Mouse (Mus musculus) mouse embryonic stem cell (cell line): ENCODE results near the gene Kcnma1.

ENCODE experiments used
- in situ Hi-C, 2 experiments: fragments of 300-500 bp; cut with MboI; formaldehyde crosslinking; loops; 1 replicate in 1 of 2; 3 replicates in 1 of 2; pipeline ENCODE4 v1.14.3; 2019 to 2020; ENCODE audit warnings: low sequenced_read_pairs in 2 of 2, low pct_unique_long_range_greater_than_20kb in 1 of 2, mixed read lengths in 1 of 2; ENCODE audit not compliant: unreplicated experiment in 1 of 2

Gene Kcnma1

DNA sequence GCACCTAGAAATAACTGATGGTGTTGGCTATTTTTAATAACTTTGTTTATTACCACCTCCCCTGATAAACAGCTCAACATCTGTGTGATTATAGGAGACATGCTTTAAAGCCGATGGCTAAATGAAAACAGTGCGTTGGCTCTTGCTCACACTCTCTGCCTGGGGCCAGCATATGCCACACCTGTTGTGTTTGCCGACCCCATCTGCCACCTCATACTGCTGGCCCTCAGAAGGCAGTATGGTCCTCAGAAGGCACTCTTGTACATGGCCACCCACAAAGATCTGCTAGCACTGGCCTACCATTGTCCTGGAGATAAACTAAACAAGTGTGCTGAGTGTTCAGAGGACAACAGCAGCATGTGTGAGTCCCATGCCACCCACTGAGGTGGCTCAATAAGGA is 118.3 kb downstream of the Kcnma1 start:
- in situ Hi-C loops: loop anchor here in 1 of 2 experiments (5.0 kb wide), 1 partner anchor 161 kb away; no protein-coding TSS in a partner anchor

- in situ Hi-C loops: no loop called here
Observed at GRCm38 (mm10) chr14:23886112-23886511, 128.2 kb downstream of the Kcnma1 start.

GRCm38 (mm10) chr14:23885539-23885938 is 128.8 kb downstream of the Kcnma1 start:
- in situ Hi-C loops: no loop called here

DNA sequence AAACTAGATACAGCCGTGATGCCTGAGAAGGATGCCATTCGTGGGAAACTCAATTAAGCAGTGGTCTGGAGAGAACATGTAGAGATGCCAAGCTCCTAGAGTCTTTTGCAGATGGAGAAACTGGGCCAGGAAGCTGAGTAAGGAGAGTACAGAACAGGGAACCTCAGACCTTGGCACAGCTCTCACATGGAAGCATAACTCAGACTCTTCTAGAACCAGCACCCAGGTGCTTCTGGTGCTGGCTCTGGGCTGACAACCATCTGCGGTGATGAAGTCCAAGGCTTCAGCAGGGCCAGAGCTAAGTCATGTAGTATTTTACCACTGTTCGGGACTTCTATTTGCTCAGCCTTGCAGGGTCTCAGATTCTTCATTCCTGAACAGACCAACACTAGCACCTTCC is 129.2 kb downstream of the Kcnma1 start:
- in situ Hi-C loops: no loop called here

- in situ Hi-C loops: no loop called here
Observed at GRCm38 (mm10) chr14:23882001-23882400, 132.3 kb downstream of the Kcnma1 start.

- in situ Hi-C loops: no loop called here
Observed at GRCm38 (mm10) chr14:23879331-23879730, 135.0 kb downstream of the Kcnma1 start.

GRCm38 (mm10) chr14:23877561-23877960 is 136.7 kb downstream of the Kcnma1 start:
- in situ Hi-C loops: no loop called here

DNA sequence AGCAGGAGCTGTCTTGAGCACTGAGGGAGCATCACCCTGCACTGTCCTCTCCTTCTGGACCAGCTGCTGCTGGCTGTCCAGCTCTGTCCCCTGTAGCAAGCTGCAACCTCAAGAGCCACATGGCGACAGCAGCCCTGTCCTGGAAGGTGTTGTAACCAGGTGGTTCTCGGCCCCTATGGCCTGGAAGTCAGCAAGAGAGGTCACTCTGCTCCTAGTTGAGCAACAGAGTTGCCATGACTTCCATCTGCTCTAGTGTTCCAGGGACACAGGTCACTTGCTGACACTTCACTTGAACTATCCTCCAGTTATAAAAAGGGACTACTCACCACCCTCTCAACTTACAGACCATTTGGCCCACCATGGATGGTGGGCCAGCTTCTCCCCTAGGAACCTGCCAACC is 139.7 kb downstream of the Kcnma1 start:
- in situ Hi-C loops: no loop called here

- in situ Hi-C loops: no loop called here
Observed at GRCm38 (mm10) chr14:23857034-23857433, 157.3 kb downstream of the Kcnma1 start.

DNA sequence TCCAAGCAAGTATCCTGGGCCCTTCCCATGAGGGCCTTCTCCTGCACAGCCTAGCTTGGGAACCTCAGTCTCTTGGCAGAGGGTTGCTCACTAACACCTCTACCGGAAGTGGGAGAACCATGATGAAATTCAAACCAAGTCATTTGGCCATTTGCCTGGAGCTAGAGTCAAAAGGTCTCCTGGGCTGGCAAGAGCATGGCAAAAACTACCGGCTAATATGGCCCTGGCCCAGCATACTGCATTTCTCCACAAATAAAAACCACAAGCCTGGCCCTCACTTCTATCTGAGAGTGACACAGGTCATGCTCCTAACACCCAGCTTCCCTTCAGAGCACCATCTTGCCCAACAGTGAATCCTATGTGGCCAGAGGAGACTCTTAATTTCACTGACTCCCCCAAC is 159.3 kb downstream of the Kcnma1 start:
- in situ Hi-C loops: no loop called here

DNA sequence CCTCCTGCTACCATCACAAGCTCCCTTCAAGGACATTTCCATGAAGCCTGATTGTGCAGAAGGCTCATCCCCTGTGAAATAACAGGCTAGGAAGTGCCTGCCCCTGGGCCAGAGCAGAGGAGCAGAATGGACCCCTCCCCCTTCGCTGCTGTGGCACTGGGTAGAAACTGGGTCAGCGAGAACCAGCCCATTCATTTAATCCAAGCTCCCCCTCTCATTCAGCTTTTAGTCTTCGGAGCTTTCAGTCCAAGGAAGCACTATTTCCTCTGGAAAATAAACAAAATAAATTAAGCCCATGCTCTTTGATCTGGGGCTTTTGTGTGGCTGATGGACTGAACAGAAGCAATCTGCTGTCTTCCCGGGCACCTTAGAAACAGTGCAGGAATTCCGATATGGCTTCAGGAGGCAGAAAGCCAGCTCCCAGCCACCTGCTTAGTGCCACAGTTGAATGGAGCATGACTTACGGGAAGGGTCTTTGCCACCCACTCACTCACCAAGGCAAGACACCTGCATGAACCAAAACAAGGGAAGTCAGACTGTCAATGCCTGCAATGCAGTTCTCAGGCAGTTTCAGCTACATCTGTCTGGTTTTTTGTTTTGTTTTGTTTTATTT is 165.7 kb downstream of the Kcnma1 start:
- in situ Hi-C loops: no loop called here

- in situ Hi-C loops: no loop called here
Observed at GRCm38 (mm10) chr14:23846706-23847105, 167.6 kb downstream of the Kcnma1 start.

DNA sequence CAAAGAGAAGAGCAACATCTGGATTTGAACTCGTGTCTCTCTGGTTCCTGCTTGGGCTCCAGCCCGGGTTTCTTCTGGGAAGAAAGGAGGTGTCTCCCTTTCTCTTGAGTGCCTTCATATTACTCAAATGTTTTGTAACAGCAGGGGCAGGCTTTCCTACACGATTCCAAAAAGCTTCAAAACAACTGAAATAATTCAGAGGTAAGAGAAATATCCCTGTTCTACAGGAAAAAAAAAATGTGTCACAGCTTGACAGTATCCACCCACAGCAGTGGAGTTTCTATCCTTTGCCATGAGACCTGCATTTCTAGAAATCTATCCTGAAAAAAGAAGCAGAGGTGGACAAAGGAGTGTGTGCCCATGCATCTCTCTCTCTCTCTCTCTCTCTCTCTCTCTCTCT is 172.3 kb downstream of the Kcnma1 start:
- in situ Hi-C loops: no loop called here

GRCm38 (mm10) chr14:23839613-23840012 is 174.7 kb downstream of the Kcnma1 start:
- in situ Hi-C loops: no loop called here

DNA sequence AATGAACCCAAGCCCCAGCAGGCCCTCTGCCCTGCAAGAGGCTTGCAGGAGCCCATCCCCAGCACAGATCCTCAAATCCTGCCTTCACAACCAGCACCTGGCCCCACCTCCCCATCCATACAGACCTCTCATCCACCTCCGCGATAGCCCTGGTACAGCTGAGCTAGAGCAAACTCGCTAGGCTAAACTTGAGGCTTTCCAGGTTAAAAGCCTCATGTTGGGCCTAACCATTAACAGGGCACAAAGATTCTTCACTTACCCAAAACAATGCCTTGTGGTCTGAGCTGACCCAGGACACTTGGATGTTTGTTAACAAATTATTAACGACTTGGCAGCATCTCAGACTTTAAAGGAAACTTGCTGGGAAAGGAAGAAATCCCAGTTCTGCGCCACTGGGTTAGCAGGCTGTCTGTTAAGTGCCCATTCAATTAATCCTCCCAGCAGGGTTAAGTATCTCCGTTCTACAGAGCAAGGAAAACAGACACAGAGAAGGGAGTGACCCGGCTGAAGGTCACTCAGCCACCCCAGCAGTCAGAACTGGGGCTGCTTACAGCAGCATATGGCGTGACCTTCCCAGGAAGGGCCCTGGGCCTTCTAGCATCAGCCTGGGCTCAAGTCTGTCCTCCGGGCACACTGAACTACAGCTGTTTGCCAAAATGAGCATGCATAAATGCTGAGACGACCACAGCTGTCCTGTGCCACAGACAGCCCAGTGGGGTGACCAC is 178.7 kb downstream of the Kcnma1 start:
- in situ Hi-C loops: no loop called here

DNA sequence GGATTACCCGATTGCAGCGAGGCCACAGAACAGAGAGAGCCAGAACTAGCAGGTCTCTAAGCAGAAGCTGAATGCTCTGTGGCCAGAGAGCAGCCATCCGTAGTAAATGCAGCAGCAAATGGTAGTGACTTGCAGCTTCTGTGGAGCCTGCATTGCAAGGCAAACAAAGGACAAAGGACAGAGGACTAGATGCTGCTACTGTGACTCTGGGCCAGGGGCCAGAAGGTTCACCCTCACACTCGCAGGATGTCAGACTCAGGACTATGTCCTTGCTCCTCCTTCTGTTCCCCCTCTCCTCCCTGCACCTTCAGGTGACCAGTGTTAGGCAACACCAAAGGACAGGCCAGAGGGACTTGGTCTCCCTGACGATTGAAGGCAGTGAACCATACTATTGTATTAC is 183.0 kb downstream of the Kcnma1 start:
- in situ Hi-C loops: no loop called here

GRCm38 (mm10) chr14:23830316-23830715 is 184.0 kb downstream of the Kcnma1 start:
- in situ Hi-C loops: no loop called here

- in situ Hi-C loops: no loop called here
Observed at GRCm38 (mm10) chr14:23828711-23829320, 185.5 kb downstream of the Kcnma1 start.

- in situ Hi-C loops: no loop called here
Observed at GRCm38 (mm10) chr14:23824937-23825336, 189.4 kb downstream of the Kcnma1 start.

DNA sequence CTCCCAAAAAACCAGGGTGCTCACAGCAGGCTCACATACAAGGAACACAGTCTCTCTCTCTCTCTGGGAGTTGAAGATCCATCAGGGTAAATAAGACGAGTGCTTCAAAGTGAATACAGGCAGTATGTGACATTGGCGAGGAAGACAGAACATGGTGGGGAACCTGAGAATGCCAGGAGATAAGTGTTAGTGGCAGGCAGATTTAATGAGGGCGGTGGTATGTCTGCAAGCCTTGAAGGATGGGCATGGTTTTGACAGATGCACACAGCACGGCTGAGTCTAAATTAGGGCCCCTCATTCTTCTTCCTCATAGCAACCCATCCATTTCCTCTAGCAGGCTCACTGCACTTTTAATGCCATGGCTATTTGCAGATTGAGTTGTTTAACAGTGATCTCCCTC is 190.0 kb downstream of the Kcnma1 start:
- in situ Hi-C loops: no loop called here
